Mouse (Mus musculus): ENCODE data around the gene Gm3411. TPM values are rescaled to one million over a fixed set of nuclear protein-coding genes. Genes with fewer than 3 reads are reported as not detected.
"Not testable (repeated sequence)": the region's sequence is repeated elsewhere in the genome, so short reads cannot be mapped to it uniquely, and the experiment has no call there.

Gene Gm3411
- 1 to 10 TPM in 3 of 4 experiments, under 1 TPM in 1; 0.96 to 2.5 (median 1.9) TPM for total RNA-seq (2022)

DNA sequence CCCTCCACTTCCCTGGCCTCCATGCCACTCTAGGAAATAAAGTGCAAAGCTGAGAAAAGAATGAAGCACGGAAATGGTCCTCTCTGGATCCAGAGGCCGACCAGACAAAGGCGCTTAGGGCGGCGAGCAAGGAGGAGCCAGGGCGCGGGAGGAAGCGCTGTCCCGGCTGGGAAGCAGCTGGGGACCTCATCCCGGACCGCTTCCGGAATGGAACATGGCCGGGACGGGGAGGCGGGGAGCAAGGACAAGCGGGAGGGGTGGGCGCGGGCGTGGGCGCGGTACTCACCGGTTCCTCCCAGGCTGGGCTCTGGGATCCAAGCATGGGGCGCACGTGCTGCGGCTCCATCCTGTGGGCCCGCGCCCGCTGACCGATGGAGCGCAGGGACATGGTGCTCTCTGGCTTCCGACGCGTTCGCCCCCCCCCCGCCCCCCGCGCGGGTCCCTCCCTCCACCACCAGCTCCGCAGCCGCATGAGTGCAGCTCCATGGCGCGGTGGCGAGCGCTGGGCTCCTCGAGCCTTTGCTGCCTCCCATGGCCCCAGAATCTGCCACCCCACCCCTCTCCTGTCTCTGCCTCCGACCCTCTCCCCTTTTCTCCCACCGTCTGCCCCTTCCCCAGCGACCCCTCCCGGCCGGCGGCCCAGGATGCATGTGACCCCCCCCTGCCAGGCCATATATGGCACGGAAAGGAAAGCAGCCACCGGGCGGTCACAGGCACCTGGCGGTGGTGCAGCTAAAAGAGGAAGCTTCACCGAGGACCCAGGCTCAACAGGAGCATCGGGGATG is at the start of gene Gm3411:
Gm3411 (minus strand) TSS at position 320 of the 785 bp plus-strand sequence.
- DNase-seq (ENCODE audit: low spot score in 2 of 2) = peak; percentile 1 to 7

DNA sequence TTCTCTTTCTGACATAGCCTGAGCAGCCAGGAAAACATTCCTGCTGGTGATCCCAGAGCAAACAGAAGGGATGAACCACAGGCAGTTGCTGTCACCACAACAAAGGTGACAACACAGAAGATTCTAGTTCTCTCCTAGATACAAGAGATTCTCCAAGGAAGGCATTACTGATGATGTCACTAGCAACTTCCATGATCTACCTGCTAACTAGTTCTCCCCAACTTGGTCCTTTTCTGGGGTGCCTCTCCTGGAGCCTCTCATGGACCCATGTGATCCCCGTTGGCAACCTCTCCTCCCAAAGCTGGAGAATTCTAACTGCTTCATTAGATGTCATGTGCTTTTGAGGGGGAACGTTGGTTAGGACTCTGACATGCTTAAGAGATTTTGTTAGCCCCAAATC is 17.7 kb upstream of the Gm3411 start, which contains the start of gene Gm21103:
Gm21103 (minus strand) TSS at position 101 of the 400 bp plus-strand sequence.
- not testable (repeated sequence) for DNase-seq (ENCODE audit: low spot score in 2 of 2)

DNA sequence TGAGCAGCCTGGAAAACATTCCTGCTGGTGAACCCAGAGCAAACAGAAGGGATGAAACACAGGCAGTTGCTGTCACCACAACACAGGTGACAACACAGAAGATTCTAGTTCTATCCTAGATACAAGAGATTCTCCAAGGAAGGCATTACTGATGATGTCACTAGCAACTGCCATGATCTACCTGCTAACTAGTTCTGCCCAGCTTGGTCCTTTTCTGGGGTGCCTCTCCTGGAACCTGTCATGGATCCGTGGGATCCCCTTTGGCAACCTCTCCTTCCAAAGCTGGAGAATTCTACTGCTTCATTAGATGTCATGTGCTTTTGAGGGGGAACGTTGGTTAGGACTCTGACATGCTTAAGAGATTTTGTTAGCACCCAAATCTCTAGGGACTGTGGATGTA is 67.9 kb downstream of the Gm3411 start, which contains the start of gene Gm21560:
Gm21560 (minus strand) TSS at position 101 of the 400 bp plus-strand sequence.
- DNase-seq (ENCODE audit: low spot score in 2 of 2) = not testable (repeated sequence)

Other genes starting within 250 kb of the Gm3411 start
- not detected for gene Gm6337, start 229.0 kb downstream of the Gm3411 start, total RNA-seq (2022)
- under 1 TPM in 1 of 4 experiments, not detected in 3; 0.42 TPM for gene Gm8206, start 193.3 kb downstream of the Gm3411 start, total RNA-seq (2022)
- gene Gm3468, start 178.6 kb downstream of the Gm3411 start, total RNA-seq (2022) = 1 to 10 TPM; 1.0 to 1.2 (median 1.1) TPM
- gene Gm3476, start 161.4 kb downstream of the Gm3411 start, total RNA-seq (2022) = not detected
- 1 to 10 TPM in 1 of 4 experiments, under 1 TPM in 3; 0.74 to 1.5 (median 0.90) TPM for gene Gm21560, start 68.0 kb downstream of the Gm3411 start, total RNA-seq (2022)
- not detected for gene Gm21103, start 17.6 kb upstream of the Gm3411 start, total RNA-seq (2022)
- not detected for gene Gm3618, start 56.4 kb upstream of the Gm3411 start, total RNA-seq (2022)
- not detected for gene Gm16440, start 103.1 kb upstream of the Gm3411 start, total RNA-seq (2022)
- gene Gm3591, start 125.2 kb upstream of the Gm3411 start, total RNA-seq (2022) = 1 to 10 TPM in 1 of 4 experiments, under 1 TPM in 1, not detected in 2; 0.74 to 1.5 TPM
- gene Gm3594, start 157.4 kb upstream of the Gm3411 start, total RNA-seq (2022) = under 1 TPM in 1 of 4 experiments, not detected in 3; 0.46 TPM